Mouse (Mus musculus): Measurements from ENCODE around the gene Minpp1. TPM values are rescaled to one million over a fixed set of nuclear protein-coding genes. Genes with fewer than 3 reads are reported as not detected.

Gene Minpp1
- polyA plus RNA-seq, 1 experiment: 22.9 TPM

DNA sequence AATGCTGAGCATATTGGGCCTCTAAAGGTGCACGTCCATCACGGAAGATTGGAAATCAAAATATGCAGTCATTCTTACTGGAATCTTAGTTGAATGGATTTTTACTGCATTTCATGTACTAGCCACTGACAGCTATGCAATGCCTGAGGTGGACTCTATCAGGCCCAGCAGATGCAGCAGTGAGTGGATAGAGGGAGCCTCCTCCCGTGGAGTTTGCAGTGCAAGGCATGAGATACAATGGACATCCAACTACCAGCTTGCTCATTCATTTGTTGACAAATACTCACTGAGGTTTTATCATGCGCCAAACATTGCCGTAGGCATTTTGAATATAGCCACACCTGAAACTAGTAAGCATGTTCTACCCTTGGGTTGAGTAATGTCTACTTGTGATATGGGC is 18.2 kb upstream of the Minpp1 start:
- Histone ChIP-seq H3K79me2 (ENCODE audit: control insufficient read depth, insufficient read depth) (no peaks in the 10 kb centered on the region), H3ac (ENCODE audit: control insufficient read depth, insufficient read length) (no peak overlapping the region), H3K36me3 (ENCODE audit: control insufficient read depth, insufficient read depth) (no peaks in the 10 kb centered on the region), H3K4me2 (ENCODE audit: low read depth) (no peak overlapping the region), H3K4me3 (no peak overlapping the region), H3K27me3 (ENCODE audit: control insufficient read depth, insufficient read depth, insufficient read length) (no peaks in the 10 kb centered on the region)
- TF ChIP-seq POLR2A (IDR thresholded peaks at IDR 0.05; ENCODE audit: insufficient read length, low read depth): no peak
- no peak for TF ChIP-seq TCF3 (IDR thresholded peaks at IDR 0.05; ENCODE audit: insufficient read length, low read depth)
- no peak for TF ChIP-seq E2F4 (IDR thresholded peaks at IDR 0.05; ENCODE audit: insufficient read depth)
- TF ChIP-seq USF1 (IDR thresholded peaks at IDR 0.05; ENCODE audit: low read depth): no peak
- TF ChIP-seq SRF (IDR thresholded peaks at IDR 0.05; ENCODE audit: control insufficient read depth, insufficient read length, low read depth): no peak
- TF ChIP-seq POLR2AphosphoS2 (IDR thresholded peaks at IDR 0.05; ENCODE audit: insufficient read length, low read depth): no peak

GRCm38 (mm10) chr19:32470059-32470497 is 15.5 kb upstream of the Minpp1 start:
- no peak overlapping the region for H3K4me3 ChIP-seq
- no peak overlapping the region for H3ac ChIP-seq (ENCODE audit: control insufficient read depth, insufficient read length)
- no peaks in the 10 kb centered on the region for H3K79me2 ChIP-seq (ENCODE audit: control insufficient read depth, insufficient read depth)
- H3K27me3 ChIP-seq (ENCODE audit: control insufficient read depth, insufficient read depth, insufficient read length): no peaks in the 10 kb centered on the region
- H3K36me3 ChIP-seq (ENCODE audit: control insufficient read depth, insufficient read depth): no peaks in the 10 kb centered on the region
- peak; percentile 91 for TF ChIP-seq CEBPB (IDR thresholded peaks at IDR 0.05; ENCODE audit: insufficient read depth, poor library complexity, severe bottlenecking)
- TF ChIP-seq MYOD1 (IDR thresholded peaks at IDR 0.05; ENCODE audit: control insufficient read depth in 1 of 3, insufficient read length in 2 of 3, low read depth in 2 of 3): no peak
- TF ChIP-seq SRF (IDR thresholded peaks at IDR 0.05; ENCODE audit: control insufficient read depth, insufficient read length, low read depth): no peak
- TF ChIP-seq REST (IDR thresholded peaks at IDR 0.05; ENCODE audit: insufficient read depth, insufficient read length): no peak
- no peak for TF ChIP-seq MAX (IDR thresholded peaks at IDR 0.05; ENCODE audit: low read depth)
- no peak for TF ChIP-seq E2F4 (IDR thresholded peaks at IDR 0.05; ENCODE audit: insufficient read depth)
- TF ChIP-seq TCF3 (IDR thresholded peaks at IDR 0.05; ENCODE audit: insufficient read length, low read depth): no peak
- H3K4me2 ChIP-seq (ENCODE audit: low read depth): peak overlapping the region; percentile 1

DNA sequence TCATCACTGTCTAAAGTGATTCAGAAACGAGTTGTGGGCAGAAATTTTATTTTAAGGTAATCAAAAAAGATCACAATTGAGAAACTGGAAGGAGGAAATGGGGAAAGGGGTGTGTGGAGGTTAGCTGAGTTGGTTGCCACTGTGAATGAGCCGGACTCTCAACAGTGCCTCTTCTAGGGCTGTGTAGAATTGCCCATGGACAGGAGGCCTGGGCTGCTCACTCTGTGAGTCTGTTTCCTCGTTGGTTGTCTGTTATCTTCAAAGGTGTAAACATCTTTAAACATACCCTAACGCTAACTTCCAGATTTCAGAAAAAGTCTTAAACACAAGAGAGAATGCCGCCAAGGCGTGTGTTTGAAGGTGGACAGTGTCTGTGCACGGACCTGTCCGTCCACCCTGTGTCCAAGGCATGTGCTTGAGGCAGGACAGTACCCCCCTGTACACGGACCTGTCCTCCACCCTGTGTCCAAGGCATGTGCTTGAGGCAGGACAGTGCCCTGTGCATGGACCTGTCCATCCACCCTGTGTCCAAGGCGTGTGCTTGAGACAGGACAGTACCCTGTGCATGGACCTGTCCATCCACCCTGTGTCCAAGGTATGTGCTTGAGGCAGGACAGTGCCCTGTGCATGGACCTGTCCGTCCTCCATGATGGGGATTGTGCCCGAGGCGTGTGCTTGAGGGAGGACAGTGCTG is 14.9 kb upstream of the Minpp1 start:
- H3K4me2 ChIP-seq (ENCODE audit: low read depth): peak overlapping the region; percentile 1

DNA sequence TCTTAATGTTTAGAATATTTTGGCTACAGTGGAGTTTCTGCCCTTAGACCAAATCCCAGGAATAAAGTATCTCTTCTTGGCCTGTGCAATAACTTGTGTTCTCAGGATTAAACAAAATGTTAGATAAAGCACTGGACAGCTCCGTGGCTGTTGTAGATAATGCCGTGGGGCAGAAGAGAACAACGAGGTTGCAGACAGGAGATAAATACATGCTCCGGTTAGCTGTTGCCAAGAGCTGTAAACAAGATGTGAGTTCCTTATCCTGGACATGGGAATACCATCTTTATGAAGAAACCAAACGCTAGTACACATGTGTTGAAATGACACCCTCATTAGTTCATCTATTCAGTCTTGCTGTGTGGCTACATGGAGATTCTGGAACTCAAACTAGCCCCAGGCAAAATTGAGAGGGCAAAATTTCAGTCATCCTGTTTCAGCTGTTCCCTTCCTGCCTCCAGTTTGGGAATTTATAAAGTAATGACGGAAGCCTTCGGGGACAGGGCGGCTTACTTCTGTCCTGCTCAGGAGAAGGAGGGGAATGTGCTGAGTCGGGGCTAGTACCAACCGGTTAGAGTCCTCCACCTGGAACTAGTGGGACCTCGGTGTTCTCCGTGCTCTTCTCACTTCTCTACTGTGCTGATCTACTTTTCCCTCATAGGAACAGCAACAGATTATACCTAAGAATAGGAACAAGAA is 9.4 kb upstream of the Minpp1 start:
- H3K4me3 ChIP-seq: no peak overlapping the region
- H3K79me2 ChIP-seq (ENCODE audit: control insufficient read depth, insufficient read depth): no peaks in the 10 kb centered on the region
- H3K27me3 ChIP-seq (ENCODE audit: control insufficient read depth, insufficient read depth, insufficient read length): peaks cover 7% of the 10 kb centered on the region
- H3K4me2 ChIP-seq (ENCODE audit: low read depth): no peak overlapping the region
- H3ac ChIP-seq (ENCODE audit: control insufficient read depth, insufficient read length): no peak overlapping the region
- no peaks in the 10 kb centered on the region for H3K36me3 ChIP-seq (ENCODE audit: control insufficient read depth, insufficient read depth)
- TF ChIP-seq POLR2A (IDR thresholded peaks at IDR 0.05; ENCODE audit: insufficient read length, low read depth) (no peak), MYOD1 (IDR thresholded peaks at IDR 0.05; ENCODE audit: control insufficient read depth in 1 of 3, insufficient read length in 2 of 3, low read depth in 2 of 3) (no peak), USF1 (IDR thresholded peaks at IDR 0.05; ENCODE audit: low read depth) (no peak), E2F4 (IDR thresholded peaks at IDR 0.05; ENCODE audit: insufficient read depth) (no peak), SRF (IDR thresholded peaks at IDR 0.05; ENCODE audit: control insufficient read depth, insufficient read length, low read depth) (no peak), TCF3 (IDR thresholded peaks at IDR 0.05; ENCODE audit: insufficient read length, low read depth) (no peak), POLR2AphosphoS2 (IDR thresholded peaks at IDR 0.05; ENCODE audit: insufficient read length, low read depth) (no peak), MYOG (IDR thresholded peaks at IDR 0.05; ENCODE audit: control insufficient read depth in 1 of 3, insufficient read depth in 1 of 3, insufficient read length in 2 of 3, low read depth in 2 of 3) (no peak), REST (IDR thresholded peaks at IDR 0.05; ENCODE audit: insufficient read depth, insufficient read length) (no peak)

More for the DNA sequence above, 14.9 kb upstream of the Minpp1 start:
- TF ChIP-seq MAX (IDR thresholded peaks at IDR 0.05; ENCODE audit: low read depth) (no peak), MYOG (IDR thresholded peaks at IDR 0.05; ENCODE audit: control insufficient read depth in 1 of 3, insufficient read depth in 1 of 3, insufficient read length in 2 of 3, low read depth in 2 of 3) (no peak), TCF3 (IDR thresholded peaks at IDR 0.05; ENCODE audit: insufficient read length, low read depth) (no peak), SRF (IDR thresholded peaks at IDR 0.05; ENCODE audit: control insufficient read depth, insufficient read length, low read depth) (no peak), POLR2AphosphoS2 (IDR thresholded peaks at IDR 0.05; ENCODE audit: insufficient read length, low read depth) (no peak), TCF12 (IDR thresholded peaks at IDR 0.05; ENCODE audit: insufficient read depth, poor library complexity, severe bottlenecking) (no peak), MYOD1 (IDR thresholded peaks at IDR 0.05; ENCODE audit: control insufficient read depth in 1 of 3, insufficient read length in 2 of 3, low read depth in 2 of 3) (no peak), E2F4 (IDR thresholded peaks at IDR 0.05; ENCODE audit: insufficient read depth) (no peak), REST (IDR thresholded peaks at IDR 0.05; ENCODE audit: insufficient read depth, insufficient read length) (no peak), USF1 (IDR thresholded peaks at IDR 0.05; ENCODE audit: low read depth) (no peak), CEBPB (IDR thresholded peaks at IDR 0.05; ENCODE audit: insufficient read depth, poor library complexity, severe bottlenecking) (no peak), POLR2A (IDR thresholded peaks at IDR 0.05; ENCODE audit: insufficient read length, low read depth) (no peak)
- H3K4me3 ChIP-seq: no peak overlapping the region
- no peaks in the 10 kb centered on the region for H3K36me3 ChIP-seq (ENCODE audit: control insufficient read depth, insufficient read depth)
- no peak overlapping the region for H3ac ChIP-seq (ENCODE audit: control insufficient read depth, insufficient read length)
- no peaks in the 10 kb centered on the region for H3K79me2 ChIP-seq (ENCODE audit: control insufficient read depth, insufficient read depth)
- no peaks in the 10 kb centered on the region for H3K27me3 ChIP-seq (ENCODE audit: control insufficient read depth, insufficient read depth, insufficient read length)

DNA sequence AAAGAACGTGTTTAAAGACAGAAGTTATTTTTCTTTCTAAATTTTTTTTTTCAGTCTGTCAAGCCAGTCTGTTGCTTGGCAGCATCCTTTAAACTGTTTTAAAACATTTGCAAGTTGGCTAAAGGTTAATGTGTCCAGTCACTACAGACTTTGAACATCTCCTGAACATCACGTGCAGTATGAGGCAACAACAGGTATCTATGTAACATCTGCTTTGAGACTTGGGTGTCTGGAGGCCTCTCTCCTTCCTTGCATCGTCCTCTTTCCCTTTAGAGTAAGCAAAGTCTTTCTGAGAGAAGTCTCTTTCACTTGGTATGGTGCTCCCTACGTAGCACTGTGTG is 8.9 kb upstream of the Minpp1 start:
- TF ChIP-seq POLR2AphosphoS2 (IDR thresholded peaks at IDR 0.05; ENCODE audit: insufficient read length, low read depth) (no peak), TCF12 (IDR thresholded peaks at IDR 0.05; ENCODE audit: insufficient read depth, poor library complexity, severe bottlenecking) (no peak), REST (IDR thresholded peaks at IDR 0.05; ENCODE audit: insufficient read depth, insufficient read length) (no peak)

More for the DNA sequence above, 8.9 kb upstream of the Minpp1 start:
- H3K4me2 ChIP-seq (ENCODE audit: low read depth): no peak overlapping the region
- peaks cover 9% of the 10 kb centered on the region for H3K27me3 ChIP-seq (ENCODE audit: control insufficient read depth, insufficient read depth, insufficient read length)
- H3K79me2 ChIP-seq (ENCODE audit: control insufficient read depth, insufficient read depth): no peaks in the 10 kb centered on the region
- no peak overlapping the region for H3ac ChIP-seq (ENCODE audit: control insufficient read depth, insufficient read length)
- no peak overlapping the region for H3K4me3 ChIP-seq
- no peaks in the 10 kb centered on the region for H3K36me3 ChIP-seq (ENCODE audit: control insufficient read depth, insufficient read depth)

All from myocyte (in vitro differentiated cells).